Mouse (Mus musculus) forebrain, embryonic 10.5 days (tissue): Measurements from ENCODE around the gene Ugt1a8. TPM values are rescaled to one million over a fixed set of nuclear protein-coding genes. Genes with fewer than 3 reads are reported as not detected.
A peak's percentile ranks its signal among the peaks of the same experiment; 100 is the strongest.
"Not testable (repeated sequence)": the region's sequence is repeated elsewhere in the genome, so short reads cannot be mapped to it uniquely, and the experiment has no call there.

Experiments
- DNase-seq: peaks from one replicate; pipeline ENCODE4 v3.0.0-alpha.2; 2017; ENCODE audit warnings: low spot score; ENCODE audit errors: extremely low spot score
- H3K27ac ChIP-seq: fragments of 300-500 bp; sonication (generic); 2 replicates; pipeline ENCODE4 v1.5.1; 2016; ENCODE audit warnings: mild to moderate bottlenecking
- H3K27me3 ChIP-seq: fragments of 300-500 bp; sonication (generic); 2 replicates; pipeline ENCODE4 v1.6.1; 2016; ENCODE audit warnings: mild to moderate bottlenecking; ENCODE audit not compliant: poor library complexity, severe bottlenecking
- H3K36me3 ChIP-seq: fragments of 300-500 bp; sonication (generic); replicated peaks from 2 replicates; pipeline ENCODE4 v1.6.1; 2016; ENCODE audit warnings: mild to moderate bottlenecking, moderate library complexity
- H3K4me1 ChIP-seq: fragments of 300-500 bp; sonication (generic); 2 replicates; pipeline ENCODE4 v1.6.1; 2016
- H3K4me3 ChIP-seq: fragments of 300-500 bp; sonication (generic); 2 replicates; pipeline ENCODE4 v1.5.1; 2016; ENCODE audit warnings: mild to moderate bottlenecking, moderate library complexity
- H3K9me3 ChIP-seq: fragments of 300-500 bp; sonication (generic); 2 replicates; pipeline ENCODE4 v1.6.1; 2016; ENCODE audit warnings: mild to moderate bottlenecking, moderate library complexity
- WGBS: fragments of 180-500 bp; shearing (Covaris S2); methylation state at CpG from one replicate; pipeline ENCODE4 v1.1.7; 2016; 5-methylcytosine and 5-hydroxymethylcytosine counted together
- polyA plus RNA-seq: library from polyadenylated mRNA; unstranded; fragments of >200 nt; fragmentation: Nextera tagmentation; extraction: Ambion mirVana; gene quantifications from 2 replicates; pipeline ENCODE4 v1.2.1, GENCODE M21; 2016

The Ugt1a8 gene
- polyA plus RNA-seq, 1 experiment from 2014 or later: not detected

- Histone ChIP-seq H3K4me3 (no peak overlapping the region), H3K27me3 (no peaks in the 10 kb centered on the region), H3K36me3 (no peaks in the 10 kb centered on the region), H3K9me3 (peaks cover 20% of the 10 kb centered on the region), H3K27ac (no peak overlapping the region), H3K4me1 (no peaks in the 10 kb centered on the region)
- WGBS: 62% methylated on average over 2 of the region's 2 CpGs
- DNase-seq: no peak
Measured at GRCm38 (mm10) chr1:88222216-88222615, 134.6 kb downstream of the Ugt1a8 start.

- not testable (repeated sequence) for H3K4me3 ChIP-seq, H3K27ac ChIP-seq, H3K27me3 ChIP-seq, H3K36me3 ChIP-seq, H3K4me1 ChIP-seq
- H3K9me3 ChIP-seq: peaks cover 29% of the 10 kb centered on the region
- DNase-seq: peak; percentile 20
Measured at GRCm38 (mm10) chr1:88223011-88223515, 135.4 kb downstream of the Ugt1a8 start.

GRCm38 (mm10) chr1:88223591-88223990 lies 136.0 kb downstream of the Ugt1a8 start:
- Histone ChIP-seq H3K36me3 (no peaks in the 10 kb centered on the region), H3K4me1 (no peaks in the 10 kb centered on the region), H3K27ac (no peak overlapping the region), H3K9me3 (peaks cover 34% of the 10 kb centered on the region), H3K27me3 (no peaks in the 10 kb centered on the region), H3K4me3 (no peak overlapping the region)
- DNase-seq: peak; percentile 28
- WGBS: 61% methylated on average over 1 of the region's 1 CpGs

GRCm38 (mm10) chr1:88224029-88224776 lies 136.6 kb downstream of the Ugt1a8 start:
- Histone ChIP-seq H3K9me3 (peaks cover 40% of the 10 kb centered on the region), H3K27ac (no peak overlapping the region), H3K4me1 (no peaks in the 10 kb centered on the region), H3K4me3 (no peak overlapping the region), H3K36me3 (no peaks in the 10 kb centered on the region), H3K27me3 (no peaks in the 10 kb centered on the region)
- peak; percentile 27 for DNase-seq
- 74% methylated on average over 2 of the region's 2 CpGs for WGBS

- 43% methylated on average over 2 of the region's 2 CpGs for WGBS
- H3K4me3 ChIP-seq, DNase-seq, H3K36me3 ChIP-seq, H3K27me3 ChIP-seq, H3K4me1 ChIP-seq, H3K27ac ChIP-seq: not testable (repeated sequence)
- H3K9me3 ChIP-seq: peaks cover 51% of the 10 kb centered on the region
Measured at GRCm38 (mm10) chr1:88225301-88225700, 137.7 kb downstream of the Ugt1a8 start.

- Histone ChIP-seq H3K4me3 (no peak overlapping the region), H3K27ac (no peak overlapping the region), H3K9me3 (peaks cover 56% of the 10 kb centered on the region), H3K27me3 (no peaks in the 10 kb centered on the region), H3K4me1 (no peaks in the 10 kb centered on the region), H3K36me3 (no peaks in the 10 kb centered on the region)
- peak; percentile 14 for DNase-seq
Measured at GRCm38 (mm10) chr1:88225741-88226140, 138.1 kb downstream of the Ugt1a8 start.

- DNase-seq: peak; percentile 17
- H3K36me3 ChIP-seq: no peaks in the 10 kb centered on the region
- no peak within 1 kb of the TSS for H3K27ac ChIP-seq
- H3K27me3 ChIP-seq: no peaks in the 10 kb centered on the region
- H3K4me3 ChIP-seq: no peak within 1 kb of the TSS
- WGBS: 58% methylated on average over 5 of the region's 5 CpGs
- H3K4me1 ChIP-seq: no peaks in the 10 kb centered on the region
- peaks cover 66% of the 10 kb centered on the region for H3K9me3 ChIP-seq
Measured at GRCm38 (mm10) chr1:88226670-88227379, 139.2 kb downstream of the Ugt1a8 start, which contains the start of gene Mroh2a. Gene Mroh2a (plus strand): TSS chr1:88226986.

GRCm38 (mm10) chr1:88227482-88227881 lies 139.9 kb downstream of the Ugt1a8 start:
- WGBS: 67% methylated on average over 2 of the region's 2 CpGs
- peak; percentile 14 for DNase-seq
- Histone ChIP-seq H3K9me3 (peaks cover 73% of the 10 kb centered on the region), H3K36me3 (no peaks in the 10 kb centered on the region), H3K4me1 (no peaks in the 10 kb centered on the region), H3K27ac (no peak overlapping the region), H3K27me3 (no peaks in the 10 kb centered on the region), H3K4me3 (no peak overlapping the region)

GRCm38 (mm10) chr1:88228121-88228520 lies 140.5 kb downstream of the Ugt1a8 start:
- no peak for DNase-seq
- WGBS: 71% methylated on average over 7 of the region's 7 CpGs

GRCm38 (mm10) chr1:88229566-88229965 lies 142.0 kb downstream of the Ugt1a8 start:
- WGBS: 85% methylated on average over 3 of the region's 3 CpGs
- no peak overlapping the region for H3K4me3 ChIP-seq
- H3K27ac ChIP-seq: no peak overlapping the region
- no peak for DNase-seq
- H3K27me3 ChIP-seq: no peaks in the 10 kb centered on the region
- no peaks in the 10 kb centered on the region for H3K4me1 ChIP-seq
- H3K36me3 ChIP-seq: no peaks in the 10 kb centered on the region
- H3K9me3 ChIP-seq: peaks cover 94% of the 10 kb centered on the region

More at GRCm38 (mm10) chr1:88228121-88228520, 140.5 kb downstream of the Ugt1a8 start:
- H3K9me3 ChIP-seq: peaks cover 79% of the 10 kb centered on the region
- H3K27ac ChIP-seq: no peak overlapping the region
- no peaks in the 10 kb centered on the region for H3K4me1 ChIP-seq
- no peaks in the 10 kb centered on the region for H3K27me3 ChIP-seq
- H3K36me3 ChIP-seq: no peaks in the 10 kb centered on the region
- H3K4me3 ChIP-seq: no peak overlapping the region

GRCm38 (mm10) chr1:88229986-88230385 lies 142.4 kb downstream of the Ugt1a8 start:
- H3K36me3 ChIP-seq: no peaks in the 10 kb centered on the region
- H3K27me3 ChIP-seq: no peaks in the 10 kb centered on the region
- H3K4me3 ChIP-seq: no peak overlapping the region
- no peak for DNase-seq
- 87% methylated on average over 5 of the region's 5 CpGs for WGBS
- H3K9me3 ChIP-seq: peaks cover 98% of the 10 kb centered on the region
- no peak overlapping the region for H3K27ac ChIP-seq
- no peaks in the 10 kb centered on the region for H3K4me1 ChIP-seq

- Histone ChIP-seq H3K4me3 (no peak overlapping the region), H3K4me1 (no peaks in the 10 kb centered on the region)
- WGBS: 75% methylated on average over 7 of the region's 7 CpGs
Measured at GRCm38 (mm10) chr1:88230421-88230820, 142.8 kb downstream of the Ugt1a8 start.

More at GRCm38 (mm10) chr1:88230421-88230820, 142.8 kb downstream of the Ugt1a8 start:
- peaks cover 100% of the 10 kb centered on the region for H3K9me3 ChIP-seq
- no peaks in the 10 kb centered on the region for H3K27me3 ChIP-seq
- no peak overlapping the region for H3K27ac ChIP-seq
- H3K36me3 ChIP-seq: no peaks in the 10 kb centered on the region
- DNase-seq: no peak
